Mouse (Mus musculus) heart, postnatal 25 days (tissue): ENCODE measurements around the gene Cnga2. TPM values are rescaled to one million over a fixed set of nuclear protein-coding genes. Genes with fewer than 3 reads are reported as not detected.

Experiments
- DNase-seq: peaks from one replicate; pipeline ENCODE4 v3.0.0; 2022; ENCODE audit warnings: low spot score
- intact Hi-C: fragments of 180-260 bp; cut with DNase I; formaldehyde crosslinking; loops from one replicate; pipeline ENCODE4 v1.15.1; 2025
- total RNA-seq, 2 experiments: library from RNA; stranded (reverse); gene quantifications; 2 replicates each; pipeline ENCODE4 v1.2.3; 2021

Gene Cnga2
- total RNA-seq, 2 experiments from 2014 or later = not detected

- intact Hi-C loops = no loop called here
- DNase-seq = no peak
These were observed 31.9 kb downstream of the Cnga2 start for GRCm38 (mm10) chrX:72023542-72023941.

- DNase-seq = peak; percentile 14
- intact Hi-C loops = no loop called here
These were observed 52.4 kb downstream of the Cnga2 start for GRCm38 (mm10) chrX:72044056-72044455.

- intact Hi-C loops = no loop called here
- no peak for DNase-seq
These were observed 56.3 kb downstream of the Cnga2 start for GRCm38 (mm10) chrX:72047918-72048317.

Other genes with a start within 250 kb of the Cnga2 start
- 10 to 100 TPM; 19.1 to 19.4 TPM for gene Vma21, start 175.9 kb upstream of the Cnga2 start, total RNA-seq
- not detected for gene Gm1141, start 70.8 kb upstream of the Cnga2 start, total RNA-seq
- 10 to 100 TPM in 1 of 2 experiments, 1 to 10 TPM in 1; 7.6 to 13.0 TPM for gene Prrg3, start 29.2 kb upstream of the Cnga2 start, total RNA-seq
- gene Fate1, start 18.9 kb upstream of the Cnga2 start, total RNA-seq = not detected
- not detected for gene Magea4, start 230.2 kb downstream of the Cnga2 start, total RNA-seq